Comparison of ENCODE assay signal across 25 mouse cellular contexts in genomic region chr14:51268677-51269076, GRCm38 (mm10). TPM values are rescaled to one million over a fixed set of nuclear protein-coding genes. Genes with fewer than 3 reads are reported as not detected.
DNase-seq lines count a peak whose midpoint lies in the region; ATAC-seq and TF ChIP-seq lines count a peak whose summit lies in the region.
"Had no signal": no experiment of that assay in that cellular context is flagged by ENCODE, and none has a peak within 500 bp of the region (broad histone marks: within the 10 kb centered on the region; RNA-seq: fewer than 3 reads in every experiment).

No protein-coding gene starts in this region.

- H3K4me1 ChIP-seq in heart, embryonic 10.5 days = peaks cover 5% of the 10 kb centered on the region; the same call in 1 of the 2 replicates
- H3K4me1 ChIP-seq: embryonic facial prominence, embryonic 10.5 days; embryonic facial prominence, embryonic 12.5 days; forebrain, embryonic 13.5 days; forebrain, embryonic 15.5 days had no signal

- no peaks in the 10 kb centered on the region for H3K36me3 ChIP-seq in heart, embryonic 10.5 days
- H3K36me3 ChIP-seq: embryonic facial prominence, embryonic 10.5 days; embryonic facial prominence, embryonic 12.5 days; forebrain, embryonic 15.5 days had no signal

- H3K4me3 ChIP-seq in heart, embryonic 10.5 days = no peak overlapping the region
- no peak overlapping the region for H3K4me3 ChIP-seq in layer of hippocampus, adult 2 months
- H3K4me3 ChIP-seq: embryonic facial prominence, embryonic 10.5 days; embryonic facial prominence, embryonic 12.5 days; forebrain, embryonic 13.5 days; forebrain, embryonic 15.5 days had no signal

- no peak overlapping the region for H3K27ac ChIP-seq in heart, embryonic 10.5 days
- H3K27ac ChIP-seq in layer of hippocampus, adult 2 months = no peak overlapping the region
- H3K27ac ChIP-seq: embryonic facial prominence, embryonic 10.5 days; embryonic facial prominence, embryonic 12.5 days; forebrain, embryonic 13.5 days; forebrain, embryonic 15.5 days had no signal

- ATAC-seq in Patski = no peak
- ATAC-seq: activated CD4-positive, CD25-positive, alpha-beta regulatory T cell, adult 4 months; forebrain, embryonic 13.5 days; forebrain, embryonic 15.5 days had no signal

- CTCF ChIA-PET in Patski (lab: Charles Lee) = interaction anchor here (0.8 to 1.1 kb wide), 2 partner anchors 28 to 91 kb away, joined by 3 read pairs; no protein-coding TSS in a partner anchor

- H3K9me3 ChIP-seq in heart, embryonic 10.5 days = no peaks in the 10 kb centered on the region
- H3K9me3 ChIP-seq: embryonic facial prominence, embryonic 10.5 days; embryonic facial prominence, embryonic 12.5 days; forebrain, embryonic 13.5 days; forebrain, embryonic 15.5 days had no signal

- H3K27me3 ChIP-seq in heart, embryonic 10.5 days (ENCODE audit: insufficient read depth, poor library complexity, severe bottlenecking) = no peaks in the 10 kb centered on the region
- no peaks in the 10 kb centered on the region for H3K27me3 ChIP-seq in Patski
- H3K27me3 ChIP-seq: embryonic facial prominence, embryonic 12.5 days; forebrain, embryonic 13.5 days; forebrain, embryonic 15.5 days had no signal

- peak; percentile 63 for TF ChIP-seq CTCF in layer of hippocampus, adult 2 months (conservative IDR thresholded peaks at IDR 0.05)
- TF ChIP-seq CTCF in Patski (IDR thresholded peaks at IDR 0.05) = peak; percentile 33

- POLR2A ChIA-PET in Patski (lab: Charles Lee) = no interaction called here

- peak; percentile 13 for DNase-seq in heart, adult 11 months
- DNase-seq in heart, embryonic 10.5 days (ENCODE audit: low spot score) = no peak
- DNase-seq in layer of hippocampus, adult 2 months (ENCODE audit: low spot score in 2 of 2) = no peak
- no peak for DNase-seq in layer of hippocampus, postnatal 10 days (ENCODE audit: low spot score in 2 of 2)
- DNase-seq in Patski (ENCODE audit: low read depth, low spot score) = no peak
- no peak for DNase-seq in kidney, postnatal 36 days
- DNase-seq: adrenal gland, adult 8-10 months; adrenal gland, postnatal 14 days; adrenal gland, postnatal 36 days; cerebellum, adult 11-12 months; cerebellum, adult 2 months; cerebellum, adult 9-10 months; cerebellum, postnatal 10 days; cerebellum, postnatal 25 days had no signal

- WGBS in heart, embryonic 10.5 days = 59% methylated on average over 1 of the region's 1 CpGs

- in situ Hi-C loops in Patski (cut with MboI; ENCODE audit: low pct_unique_long_range_greater_than_20kb) = loop anchor here (5.0 kb wide), 2 partner anchors 96 to 166 kb away; no protein-coding TSS in a partner anchor

RNA-seq across cellular contexts. Expression of gene Rnase2a, which starts 12.8 kb away (rescaled TPM):
- polyA plus RNA-seq in heart, embryonic 10.5 days (2016; fragmentation: Nextera tagmentation; extraction: Ambion mirVana) = not detected in 2 replicates
- total RNA-seq in layer of hippocampus, adult 2 months (2021) = not detected
- total RNA-seq in layer of hippocampus, postnatal 10 days (2021) = not detected
- polyA plus RNA-seq in Patski (2021) = not detected
- total RNA-seq: ES-E14, MEL had no signal
- polyA plus RNA-seq: activated CD4-positive, CD25-positive, alpha-beta regulatory T cell, adult 4 months; C2C12; cerebellum, adult 2 months; cortical plate, adult 2 months; embryonic facial prominence, embryonic 10.5 days; embryonic facial prominence, embryonic 12.5 days; embryonic facial prominence, embryonic 14.5 days; forebrain, embryonic 11.5 days; forebrain, embryonic 13.5 days; forebrain, embryonic 15.5 days had no signal
